In genomic region chr9:121951114-121951423, GRCm38 (mm10) we compare ENCODE assay signal across 7 mouse cellular contexts. TPM values are rescaled to one million over a fixed set of nuclear protein-coding genes. Genes with fewer than 3 reads are reported as not detected.
A peak's percentile ranks its signal among the peaks of the same experiment; 100 is the strongest.
DNase-seq lines count a peak whose midpoint lies in the region; ATAC-seq and TF ChIP-seq lines count a peak whose summit lies in the region.

No protein-coding gene starts in this region.

- H3K4me3 ChIP-seq in lung, embryonic 15.5 days, result peak overlapping the region; percentile 38
- peak overlapping the region; percentile 24 for H3K4me3 ChIP-seq in forebrain, embryonic 13.5 days
- H3K4me3 ChIP-seq in limb, embryonic 11.5 days (ENCODE audit: low read depth, low read length), result peak overlapping the region; percentile 5; the same call in 1 of the 2 replicates
- peak overlapping the region; percentile 39 for H3K4me3 ChIP-seq in small intestine, adult 2 months (ENCODE audit: low read depth, low read length)

- TF ChIP-seq POLR2A in small intestine, adult 2 months (IDR thresholded peaks at IDR 0.05; ENCODE audit: low read depth, low read length), result no peak

- no peak for TF ChIP-seq CTCF in small intestine, adult 2 months (IDR thresholded peaks at IDR 0.05; ENCODE audit: extremely low read depth, insufficient read length, insufficient replicate concordance, low read depth, low read length)

- H3K9ac ChIP-seq in lung, embryonic 15.5 days, result peak overlapping the region; percentile 47
- peak overlapping the region; percentile 41; the same call in 1 of the 2 replicates for H3K9ac ChIP-seq in forebrain, embryonic 13.5 days
- no peak overlapping the region; the same call in 1 of the 2 replicates for H3K9ac ChIP-seq in limb, embryonic 11.5 days (ENCODE audit: low read length)

- H3K4me2 ChIP-seq in lung, embryonic 15.5 days, result peak overlapping the region; percentile 72
- peak overlapping the region; percentile 56 for H3K4me2 ChIP-seq in forebrain, embryonic 13.5 days
- H3K4me2 ChIP-seq in limb, embryonic 11.5 days (ENCODE audit: low read depth, severe bottlenecking), result peak overlapping the region; percentile 31

- H3K27ac ChIP-seq in lung, embryonic 15.5 days, result peak overlapping the region; percentile 85
- H3K27ac ChIP-seq in forebrain, embryonic 13.5 days, result 0 out of 2 replicates have a peak overlapping the region, but pooled peaks have one; percentile 65
- H3K27ac ChIP-seq in limb, embryonic 11.5 days (replicated peaks; ENCODE audit: low read depth, low read length), result no peak overlapping the region
- no peak overlapping the region for H3K27ac ChIP-seq in small intestine, adult 2 months (ENCODE audit: insufficient read depth, low read depth, low read length)

- peak; percentile 56 for ATAC-seq in lung, embryonic 15.5 days (ENCODE audit: borderline replicate concordance, extremely low read depth, low FRiP score, low TSS enrichment)
- ATAC-seq in forebrain, embryonic 13.5 days, result peak; percentile 68
- ATAC-seq in limb, embryonic 11.5 days (ENCODE audit: insufficient number of reproducible peaks, low FRiP score, low TSS enrichment, low read depth), result no peak

- 26% methylated on average over 4 of the region's 4 CpGs for WGBS in lung, embryonic 15.5 days
- 20% methylated on average over 4 of the region's 4 CpGs for WGBS in forebrain, embryonic 13.5 days
- 37% methylated on average over 4 of the region's 4 CpGs for WGBS in limb, embryonic 11.5 days
- WGBS in small intestine, adult 2 months, result 39% methylated on average over 4 of the region's 4 CpGs

- no peaks in the 10 kb centered on the region for H3K36me3 ChIP-seq in lung, embryonic 15.5 days
- H3K36me3 ChIP-seq in forebrain, embryonic 13.5 days (ENCODE audit: poor library complexity, severe bottlenecking), result no peaks in the 10 kb centered on the region
- H3K36me3 ChIP-seq in limb, embryonic 11.5 days (ENCODE audit: control insufficient read depth, insufficient read depth, low read length), result no peaks in the 10 kb centered on the region
- H3K36me3 ChIP-seq in small intestine, adult 2 months (ENCODE audit: control insufficient read depth, insufficient read depth, low read length), result no peaks in the 10 kb centered on the region

- no peaks in the 10 kb centered on the region for H3K27me3 ChIP-seq in lung, embryonic 15.5 days
- no peaks in the 10 kb centered on the region for H3K27me3 ChIP-seq in forebrain, embryonic 13.5 days
- no peaks in the 10 kb centered on the region for H3K27me3 ChIP-seq in limb, embryonic 11.5 days (ENCODE audit: control insufficient read depth, insufficient read depth, low read length)
- no peaks in the 10 kb centered on the region for H3K27me3 ChIP-seq in small intestine, adult 2 months (ENCODE audit: control insufficient read depth, insufficient read depth, low read length)

- no peak for DNase-seq in lung, postnatal 14 days
- DNase-seq in limb, embryonic 11.5 days (ENCODE audit: low spot score), result no peak
- no peak for DNase-seq in retina, postnatal 1 day
- no peak for DNase-seq in yolk sac, embryonic 10.5 days (ENCODE audit: low spot score)

- no peaks in the 10 kb centered on the region for H3K9me3 ChIP-seq in lung, embryonic 15.5 days
- no peaks in the 10 kb centered on the region for H3K9me3 ChIP-seq in forebrain, embryonic 13.5 days (replicated peaks)
- no peaks in the 10 kb centered on the region for H3K9me3 ChIP-seq in limb, embryonic 11.5 days (ENCODE audit: control insufficient read depth, low read length)

- peaks cover 25% of the 10 kb centered on the region for H3K4me1 ChIP-seq in lung, embryonic 15.5 days
- H3K4me1 ChIP-seq in forebrain, embryonic 13.5 days, result peaks cover 15% of the 10 kb centered on the region
- H3K4me1 ChIP-seq in limb, embryonic 11.5 days (ENCODE audit: control insufficient read depth, insufficient read depth, low read length), result no peaks in the 10 kb centered on the region
- H3K4me1 ChIP-seq in small intestine, adult 2 months (ENCODE audit: control insufficient read depth, insufficient read depth, insufficient read length, low read length), result peaks cover 10% of the 10 kb centered on the region

RNA-seq across cellular contexts. Expression of gene Fam198a, which starts 0.3 kb away (rescaled TPM):
- polyA plus RNA-seq in lung, embryonic 15.5 days (2015; fragmentation: Nextera tagmentation; extraction: Ambion mirVana), result 2.2 and 2.5 TPM in 2 replicates
- 1.0 and 1.2 TPM in 2 replicates for polyA plus RNA-seq in forebrain, embryonic 13.5 days (2015; fragmentation: Nextera tagmentation; extraction: Ambion mirVana)
- polyA plus RNA-seq in limb, embryonic 11.5 days (2014; fragmentation: Nextera tagmentation; extraction: Ambion mirVana), result 0.45 and 0.54 TPM in 2 replicates
- 0.24 and 0.39 TPM in 2 replicates for polyA plus RNA-seq in small intestine, adult 2 months (2012; rRNA removed)

RNA-seq across cellular contexts. Expression of gene Cyp8b1, which starts 35.0 kb away (rescaled TPM):
- polyA plus RNA-seq in lung, embryonic 15.5 days (2015; fragmentation: Nextera tagmentation; extraction: Ambion mirVana), result not detected in 2 replicates
- polyA plus RNA-seq in forebrain, embryonic 13.5 days (2015; fragmentation: Nextera tagmentation; extraction: Ambion mirVana), result not detected in 2 replicates
- not detected in 2 replicates for polyA plus RNA-seq in limb, embryonic 11.5 days (2014; fragmentation: Nextera tagmentation; extraction: Ambion mirVana)
- polyA plus RNA-seq in small intestine, adult 2 months (2012; rRNA removed), result not detected in 2 replicates

RNA-seq across cellular contexts. Expression of gene Pomgnt2, which starts 45.8 kb away (rescaled TPM):
- 13.0 and 13.5 TPM in 2 replicates for polyA plus RNA-seq in lung, embryonic 15.5 days (2015; fragmentation: Nextera tagmentation; extraction: Ambion mirVana)
- polyA plus RNA-seq in forebrain, embryonic 13.5 days (2015; fragmentation: Nextera tagmentation; extraction: Ambion mirVana), result 16.7 and 17.3 TPM in 2 replicates
- 7.9 and 9.5 TPM in 2 replicates for polyA plus RNA-seq in limb, embryonic 11.5 days (2014; fragmentation: Nextera tagmentation; extraction: Ambion mirVana)
- 7.5 and 10.4 TPM in 2 replicates for polyA plus RNA-seq in small intestine, adult 2 months (2012; rRNA removed)

RNA-seq across cellular contexts. Expression of gene Ackr2, which starts 52.9 kb away (rescaled TPM):
- polyA plus RNA-seq in lung, embryonic 15.5 days (2015; fragmentation: Nextera tagmentation; extraction: Ambion mirVana), result 1.1 and 1.3 TPM in 2 replicates
- 1.1 and 1.7 TPM in 2 replicates for polyA plus RNA-seq in forebrain, embryonic 13.5 days (2015; fragmentation: Nextera tagmentation; extraction: Ambion mirVana)
- 0.17 and 0.21 TPM in 2 replicates for polyA plus RNA-seq in limb, embryonic 11.5 days (2014; fragmentation: Nextera tagmentation; extraction: Ambion mirVana)
- polyA plus RNA-seq in small intestine, adult 2 months (2012; rRNA removed), result 0.42 and 1.4 TPM in 2 replicates

Comparison
In these comparisons a context has a peak if more than half of its experiments do, and no peak if none do; other contexts are left out.
1. H3K27ac ChIP-seq: peak in lung, embryonic 15.5 days (single experiment) and forebrain, embryonic 13.5 days (single experiment); none in limb, embryonic 11.5 days (single experiment) and small intestine, adult 2 months (single experiment).
2. Peak in every context shown above with its lines, with median percentiles within 50 percentile points of each other: H3K4me2 ChIP-seq and H3K4me3 ChIP-seq.